Mouse (Mus musculus) stomach, postnatal 0 days (tissue): ENCODE data around the gene Tspoap1. TPM values are rescaled to one million over a fixed set of nuclear protein-coding genes. Genes with fewer than 3 reads are reported as not detected.

Source experiments
- ATAC-seq: fragments of 200-750 bp; cut with Nextera tagmentation; 2 replicates; pipeline ENCODE4 v1.8.0; 2017; ENCODE audit not compliant: low FRiP score, low TSS enrichment
- DNase-seq: peaks from one replicate; pipeline ENCODE4 v3.0.0-alpha.2; 2016; ENCODE audit warnings: low spot score
- H3K27ac ChIP-seq: fragments of 300-500 bp; sonication (generic); replicated peaks from 2 replicates; pipeline ENCODE4 v1.5.1; 2014; ENCODE audit warnings: mild to moderate bottlenecking, control low read depth
- H3K27me3 ChIP-seq: fragments of 300-500 bp; sonication (generic); 2 replicates; pipeline ENCODE4 v1.6.1; 2014; ENCODE audit warnings: low read length; ENCODE audit not compliant: control insufficient read depth, insufficient read depth
- H3K36me3 ChIP-seq: fragments of 300-500 bp; sonication (generic); 2 replicates; pipeline ENCODE4 v1.6.1; 2014; ENCODE audit warnings: low read length, mixed read lengths; ENCODE audit not compliant: control insufficient read depth, insufficient read depth
- H3K4me1 ChIP-seq: fragments of 300-500 bp; sonication (generic); replicated peaks from 2 replicates; pipeline ENCODE4 v1.6.1; 2014; ENCODE audit warnings: antibody characterized with exemption; ENCODE audit not compliant: control insufficient read depth, insufficient read depth
- H3K4me2 ChIP-seq: fragments of 300-500 bp; sonication (generic); replicated peaks from 2 replicates; pipeline ENCODE4 v1.6.1; 2014; ENCODE audit warnings: low read depth, mild to moderate bottlenecking, control low read depth, moderate library complexity
- H3K4me3 ChIP-seq: fragments of 300-500 bp; sonication (generic); 2 replicates; pipeline ENCODE4 v1.5.1; 2014; ENCODE audit warnings: low read depth, low read length, control low read depth
- H3K9ac ChIP-seq: fragments of 300-500 bp; sonication (generic); 2 replicates; pipeline ENCODE4 v1.6.1; 2014; ENCODE audit warnings: mild to moderate bottlenecking, low read length, control low read depth, mixed read lengths
- H3K9me3 ChIP-seq: fragments of 300-500 bp; sonication (generic); 2 replicates; pipeline ENCODE4 v1.6.1; 2016; ENCODE audit warnings: low read length; ENCODE audit not compliant: control insufficient read depth
- CTCF ChIP-seq: IDR thresholded peaks from 2 replicates; pipeline ENCODE4 v1.5.1; 2016; ENCODE audit warnings: antibody characterized with exemption, low read depth, mild to moderate bottlenecking, moderate library complexity
- EP300 ChIP-seq: optimal IDR thresholded peaks from 2 replicates; pipeline ENCODE3; 2016; ENCODE audit warnings: antibody characterized with exemption
- WGBS: fragments of 180-500 bp; shearing (Covaris S2); extraction: QIAGEN DNeasy Blood & Tissue Kit; methylation state at CpG from one replicate; pipeline ENCODE4 v1.1.7; 2014; 5-methylcytosine and 5-hydroxymethylcytosine counted together
- polyA plus RNA-seq: library from polyadenylated mRNA; unstranded; fragments of >200 nt; fragmentation: Nextera tagmentation; extraction: Ambion mirVana; gene quantifications from 2 replicates; pipeline ENCODE4 v1.2.1, GENCODE M21; 2015

Gene Tspoap1
- polyA plus RNA-seq, 1 experiment from 2014 or later, result 0.56 TPM

- DNase-seq (no peak), ATAC-seq (no peak)
- Histone ChIP-seq H3K4me2 (no peak overlapping the region), H3K27ac (no peak overlapping the region), H3K4me3 (no peak overlapping the region), H3K27me3 (no peaks in the 10 kb centered on the region), H3K36me3 (no peaks in the 10 kb centered on the region), H3K4me1 (no peaks in the 10 kb centered on the region), H3K9me3 (no peaks in the 10 kb centered on the region), H3K9ac (no peak overlapping the region)
- TF ChIP-seq EP300 (no peak), CTCF (no peak)
- 67% methylated on average over 5 of the region's 5 CpGs for WGBS
Measured at GRCm38 (mm10) chr11:87754603-87755002, 5.7 kb upstream of the Tspoap1 start.

GRCm38 (mm10) chr11:87755360-87756017 lies 4.9 kb upstream of the Tspoap1 start:
- Histone ChIP-seq H3K27ac (no peak overlapping the region), H3K4me1 (no peaks in the 10 kb centered on the region), H3K9ac (no peak overlapping the region), H3K4me3 (no peak overlapping the region), H3K36me3 (no peaks in the 10 kb centered on the region), H3K27me3 (peaks cover 3% of the 10 kb centered on the region; the same call in 1 of the 2 replicates), H3K4me2 (no peak overlapping the region), H3K9me3 (no peaks in the 10 kb centered on the region)
- DNase-seq (no peak), ATAC-seq (no peak)
- WGBS, result 71% methylated on average over 17 of the region's 17 CpGs
- TF ChIP-seq EP300, result no peak
- no peak for TF ChIP-seq CTCF

GRCm38 (mm10) chr11:87756251-87756820 lies 4.0 kb upstream of the Tspoap1 start:
- ATAC-seq, result 0 out of 2 replicates have a peak, but pooled peaks have one; percentile 23
- no peak for DNase-seq
- no peak overlapping the region for H3K4me3 ChIP-seq
- H3K9me3 ChIP-seq, result no peaks in the 10 kb centered on the region
- H3K9ac ChIP-seq, result no peak overlapping the region
- H3K4me2 ChIP-seq, result no peak overlapping the region
- TF ChIP-seq CTCF (no peak), EP300 (no peak)
- no peaks in the 10 kb centered on the region for H3K4me1 ChIP-seq
- 81% methylated on average over 15 of the region's 15 CpGs for WGBS
- peaks cover 3% of the 10 kb centered on the region; the same call in 1 of the 2 replicates for H3K27me3 ChIP-seq
- no peaks in the 10 kb centered on the region for H3K36me3 ChIP-seq
- no peak overlapping the region for H3K27ac ChIP-seq

GRCm38 (mm10) chr11:87757001-87757954 lies 3.1 kb upstream of the Tspoap1 start:
- Histone ChIP-seq H3K4me3 (no peak overlapping the region), H3K4me2 (no peak overlapping the region), H3K9ac (no peak overlapping the region), H3K27me3 (peaks cover 3% of the 10 kb centered on the region; the same call in 1 of the 2 replicates), H3K36me3 (no peaks in the 10 kb centered on the region), H3K4me1 (no peaks in the 10 kb centered on the region), H3K27ac (no peak overlapping the region), H3K9me3 (no peaks in the 10 kb centered on the region)
- DNase-seq (no peak), ATAC-seq (0 out of 2 replicates have a peak, but pooled peaks have one; percentile 11)
- TF ChIP-seq CTCF (no peak), EP300 (no peak)
- 83% methylated on average over 25 of the region's 25 CpGs for WGBS

- Histone ChIP-seq H3K4me3 (no peak overlapping the region), H3K27me3 (peaks cover 9% of the 10 kb centered on the region; the same call in 1 of the 2 replicates), H3K4me1 (no peaks in the 10 kb centered on the region), H3K9ac (no peak overlapping the region), H3K4me2 (no peak overlapping the region), H3K27ac (no peak overlapping the region), H3K36me3 (no peaks in the 10 kb centered on the region), H3K9me3 (no peaks in the 10 kb centered on the region)
- DNase-seq (no peak), ATAC-seq (no peak)
- 81% methylated on average over 7 of the region's 7 CpGs for WGBS
- no peak for TF ChIP-seq CTCF
- no peak for TF ChIP-seq EP300
Measured at GRCm38 (mm10) chr11:87758161-87758911, 2.0 kb upstream of the Tspoap1 start.
